Mouse (Mus musculus) spleen, adult 2 months (tissue): ENCODE data around the gene Inpp4b. TPM values are rescaled to one million over a fixed set of nuclear protein-coding genes. Genes with fewer than 3 reads are reported as not detected.

Source experiments
- DNase-seq, 2 experiments: peaks; one replicate each; pipeline versions ENCODE4 v3.0.0 to v3.0.0-alpha.2; 2012 to 2021; ENCODE audit warnings: low spot score in 2 of 2, low read depth in 1 of 2
- H3K27ac ChIP-seq: fragments of 200-500 bp; 2 replicates; pipeline ENCODE4 v1.5.1; 2012; ENCODE audit warnings: low read length, inconsistent platforms; ENCODE audit not compliant: insufficient read depth
- H3K27me3 ChIP-seq: fragments of 200-500 bp; 2 replicates; pipeline ENCODE4 v1.6.1; 2012; ENCODE audit warnings: mild to moderate bottlenecking, moderate library complexity, low read length, inconsistent platforms; ENCODE audit not compliant: control insufficient read depth, insufficient read depth
- H3K36me3 ChIP-seq: fragments of 200-500 bp; 2 replicates; pipeline ENCODE4 v1.6.1; 2012; ENCODE audit warnings: mild to moderate bottlenecking, low read length, inconsistent platforms; ENCODE audit not compliant: control insufficient read depth, insufficient read depth
- H3K4me1 ChIP-seq: fragments of 200-500 bp; 2 replicates; pipeline ENCODE4 v1.6.1; 2011; ENCODE audit warnings: inconsistent platforms; ENCODE audit not compliant: control insufficient read depth, insufficient read depth, insufficient read length
- H3K4me3 ChIP-seq: fragments of 200-500 bp; 2 replicates; pipeline ENCODE4 v1.5.1; 2011; ENCODE audit warnings: mild to moderate bottlenecking, inconsistent platforms; ENCODE audit not compliant: insufficient read depth, insufficient read length; ENCODE audit errors: extremely low read depth
- CTCF ChIP-seq: fragments of 200-500 bp; IDR thresholded peaks from 2 replicates; pipeline ENCODE4 v1.5.1; 2011; ENCODE audit warnings: mild to moderate bottlenecking, inconsistent platforms; ENCODE audit not compliant: insufficient read depth, insufficient read length, insufficient replicate concordance; ENCODE audit errors: extremely low read depth
- POLR2A ChIP-seq: fragments of 200-500 bp; IDR thresholded peaks from 2 replicates; pipeline ENCODE4 v1.6.1; 2011; ENCODE audit warnings: low read depth, low read length, inconsistent platforms
- WGBS: fragments of 180-500 bp; shearing (Covaris S2); methylation state at CpG from one replicate; pipeline ENCODE4 v1.1.7; 2018; 5-methylcytosine and 5-hydroxymethylcytosine counted together
- polyA plus RNA-seq: library from polyadenylated mRNA; depleted of rRNA; stranded (reverse); fragments of >200 nt; gene quantifications from 2 replicates; pipeline ENCODE4 v1.2.3, GENCODE M21; 2012

Inpp4b gene
- polyA plus RNA-seq, 1 experiment: 5.1 TPM

DNA sequence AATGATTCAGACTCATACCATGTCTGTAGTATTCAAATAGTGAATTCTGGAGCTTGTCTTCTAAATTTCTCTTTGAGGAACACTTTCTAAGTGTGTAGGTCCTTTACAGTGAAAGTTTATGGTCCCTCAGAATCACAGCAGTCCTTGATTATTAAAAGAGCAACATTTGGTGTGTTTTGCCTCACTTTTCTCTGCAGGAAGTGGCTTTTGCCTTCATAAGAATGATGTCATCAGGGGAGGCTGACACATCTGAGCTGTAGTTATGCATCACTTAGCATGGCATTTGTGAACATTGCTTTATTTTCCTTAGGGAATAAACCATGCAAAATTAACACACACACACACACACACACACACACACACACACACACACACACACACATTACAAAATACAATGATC is 349.8 kb downstream of the Inpp4b start:
- TF ChIP-seq CTCF: no peak
- Histone ChIP-seq H3K36me3 (no peaks in the 10 kb centered on the region), H3K4me1 (no peaks in the 10 kb centered on the region), H3K27me3 (no peaks in the 10 kb centered on the region), H3K27ac (no peak overlapping the region), H3K4me3 (no peak overlapping the region)
- no peak for DNase-seq

GRCm38 (mm10) chr8:81694893-81695292 is 352.5 kb downstream of the Inpp4b start:
- WGBS: 64% methylated on average over 2 of the region's 2 CpGs
- no peaks in the 10 kb centered on the region for H3K4me1 ChIP-seq
- H3K27me3 ChIP-seq: no peaks in the 10 kb centered on the region
- H3K4me3 ChIP-seq: no peak overlapping the region
- DNase-seq: no peak
- H3K27ac ChIP-seq: no peak overlapping the region
- TF ChIP-seq CTCF (no peak), POLR2A (no peak)
- H3K36me3 ChIP-seq: no peaks in the 10 kb centered on the region

DNA sequence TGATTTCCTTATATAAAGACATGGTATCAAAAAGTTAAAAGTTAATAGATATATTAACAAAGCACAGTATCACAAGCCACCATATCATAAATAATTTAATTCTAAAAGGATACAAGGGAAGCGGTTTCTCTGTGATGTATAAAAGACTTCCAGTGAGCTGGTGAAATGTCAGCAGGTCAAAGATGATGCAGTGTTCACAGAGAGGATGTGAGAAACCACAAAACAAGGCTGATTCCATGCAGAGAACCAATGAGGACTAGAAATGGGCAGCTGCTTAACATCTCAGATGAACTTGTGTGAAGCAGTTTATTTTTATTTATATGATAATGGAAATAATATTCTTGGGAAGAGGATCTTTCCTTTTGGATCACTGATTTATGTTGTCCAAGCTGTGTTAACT is 359.7 kb downstream of the Inpp4b start:
- Histone ChIP-seq H3K4me3 (no peak overlapping the region), H3K27ac (no peak overlapping the region), H3K4me1 (no peaks in the 10 kb centered on the region; the same call in 1 of the 2 replicates), H3K27me3 (no peaks in the 10 kb centered on the region), H3K36me3 (no peaks in the 10 kb centered on the region)
- peak in 1 of 2 experiments; percentile 50 for DNase-seq
- TF ChIP-seq CTCF (no peak), POLR2A (no peak)
- 58% methylated on average over 1 of the region's 1 CpGs for WGBS

DNA sequence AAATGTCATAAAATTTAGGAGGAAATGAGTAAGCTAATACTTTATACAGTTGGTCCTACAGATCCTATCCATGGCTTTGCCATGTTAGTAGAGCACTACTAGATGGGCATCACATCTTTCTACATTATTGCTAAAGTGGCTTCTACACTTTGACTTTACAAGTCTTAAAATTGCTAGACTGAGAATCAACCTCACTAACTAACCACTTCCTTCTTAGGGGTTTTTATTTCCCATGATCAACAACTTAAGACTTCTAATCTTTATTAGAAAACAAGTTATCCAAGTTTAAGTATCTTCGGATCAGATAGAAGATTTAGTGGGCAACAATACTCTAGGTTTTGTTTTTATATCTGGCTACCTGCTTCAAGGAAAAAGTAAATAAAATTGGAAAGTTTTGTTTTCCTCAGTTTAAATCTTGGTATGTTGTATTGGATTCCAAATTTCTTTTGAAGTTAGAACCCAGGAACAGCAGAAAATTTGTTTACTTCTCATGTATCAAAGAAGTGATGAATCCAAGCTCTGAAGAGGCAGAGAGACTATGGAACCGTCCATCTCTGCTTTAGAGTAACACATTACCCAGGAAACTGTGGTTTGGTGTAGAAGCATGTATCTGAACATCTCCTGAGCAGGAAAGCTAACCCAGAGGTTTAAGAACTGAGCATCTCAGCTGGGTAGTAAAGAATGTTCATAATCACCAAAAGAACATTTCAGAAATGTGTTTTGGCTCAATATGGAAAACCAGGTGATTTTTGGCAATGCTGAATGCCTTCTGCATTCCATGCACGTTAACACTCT is 361.4 kb downstream of the Inpp4b start:
- Histone ChIP-seq H3K4me3 (no peak overlapping the region), H3K27me3 (no peaks in the 10 kb centered on the region), H3K27ac (no peak overlapping the region), H3K4me1 (no peaks in the 10 kb centered on the region; the same call in 1 of the 2 replicates), H3K36me3 (no peaks in the 10 kb centered on the region)
- no peak for TF ChIP-seq CTCF
- no peak for TF ChIP-seq POLR2A
- WGBS: 47% methylated on average over 3 of the region's 3 CpGs
- DNase-seq: no peak

DNA sequence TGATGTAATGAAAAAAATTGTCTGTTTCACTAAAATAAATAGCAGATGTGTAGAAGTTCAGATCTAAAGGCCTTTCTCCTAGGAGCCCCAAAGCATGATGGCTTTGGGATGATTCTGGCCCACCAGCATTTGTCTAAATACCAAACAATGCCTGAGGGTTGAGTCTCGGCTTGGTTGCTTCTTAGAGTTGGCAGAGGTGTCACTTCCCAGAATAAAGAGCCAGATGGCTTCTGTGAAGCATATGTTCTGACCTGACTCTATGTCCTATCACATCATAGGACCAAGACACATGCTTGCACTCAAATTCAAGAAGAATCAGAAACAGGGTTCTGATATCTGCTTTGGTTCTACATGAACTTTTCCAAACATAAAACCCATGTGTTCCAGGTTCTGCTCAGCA is 365.1 kb downstream of the Inpp4b start:
- Histone ChIP-seq H3K4me3 (no peak overlapping the region), H3K36me3 (no peaks in the 10 kb centered on the region), H3K27ac (no peak overlapping the region), H3K4me1 (no peaks in the 10 kb centered on the region), H3K27me3 (no peaks in the 10 kb centered on the region)
- DNase-seq: no peak
- no peak for TF ChIP-seq POLR2A
- no peak for TF ChIP-seq CTCF
- WGBS: 83% methylated on average over 1 of the region's 1 CpGs

DNA sequence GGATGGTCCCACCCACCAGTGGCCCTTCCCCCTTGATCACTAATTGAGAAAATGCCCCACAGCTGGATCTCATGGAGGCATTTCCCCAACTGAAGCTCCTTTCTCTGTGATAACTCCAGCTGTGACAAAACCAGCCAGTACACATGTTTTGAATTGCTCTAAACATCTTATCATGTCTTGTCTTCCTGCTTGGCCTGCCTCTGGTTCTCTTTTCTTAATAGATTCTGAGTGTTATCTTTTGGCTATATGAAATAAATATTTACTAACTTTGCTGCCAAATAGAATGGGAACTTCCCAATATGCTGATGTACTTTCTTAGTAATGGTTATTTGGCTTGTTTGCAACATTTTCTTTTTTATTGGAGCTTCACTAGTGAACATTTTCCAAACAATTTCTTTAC is 389.0 kb downstream of the Inpp4b start:
- Histone ChIP-seq H3K36me3 (no peaks in the 10 kb centered on the region), H3K4me1 (peaks cover 2% of the 10 kb centered on the region; the same call in 1 of the 2 replicates), H3K27me3 (no peaks in the 10 kb centered on the region), H3K4me3 (no peak overlapping the region), H3K27ac (no peak overlapping the region)
- TF ChIP-seq CTCF (no peak), POLR2A (no peak)
- no peak for DNase-seq

GRCm38 (mm10) chr8:81735655-81736054 is 393.3 kb downstream of the Inpp4b start:
- Histone ChIP-seq H3K27me3 (no peaks in the 10 kb centered on the region), H3K36me3 (no peaks in the 10 kb centered on the region), H3K4me1 (peaks cover 2% of the 10 kb centered on the region; the same call in 1 of the 2 replicates), H3K4me3 (no peak overlapping the region), H3K27ac (no peak overlapping the region)
- DNase-seq: peak in 1 of 2 experiments; percentile 18
- 64% methylated on average over 2 of the region's 2 CpGs for WGBS
- TF ChIP-seq POLR2A (no peak), CTCF (no peak)
